8 mouse cellular contexts compared by ENCODE assay signal in genomic region chr11:103697565-103698176, GRCm38 (mm10). TPM values are rescaled to one million over a fixed set of nuclear protein-coding genes. Genes with fewer than 3 reads are reported as not detected.
DNase-seq lines count a peak whose midpoint lies in the region; ATAC-seq lines count a peak whose summit lies in the region.

TSS of gene Gosr2 (minus strand) at chr11:103697898.

- H3K36me3 ChIP-seq in megakaryocyte, embryonic 14.5 days (replicated peaks; ENCODE audit: low read length): peaks cover 27% of the 10 kb centered on the region

- H3K9me3 ChIP-seq in megakaryocyte, embryonic 14.5 days: no peaks in the 10 kb centered on the region

- peaks cover 52% of the 10 kb centered on the region for H3K4me1 ChIP-seq in megakaryocyte, embryonic 14.5 days

- H3K27me3 ChIP-seq in megakaryocyte, embryonic 14.5 days (replicated peaks): peaks cover under 1% of the 10 kb centered on the region

- H3K4me3 ChIP-seq in megakaryocyte, embryonic 14.5 days (replicated peaks): peak within 1 kb of the TSS; percentile 96

- peak; percentile 90 for ATAC-seq in common myeloid progenitor, adult 5-6 weeks (replicated peaks; ENCODE audit: low read depth, poor library complexity, severe bottlenecking)

- peak; percentile 96 for DNase-seq in ZHBTc4 (ENCODE audit: low read depth, low spot score)
- DNase-seq in gastrocnemius, adult 8-10 months (ENCODE audit: low spot score in 2 of 2): peak; percentile 81 to 82
- peak; percentile 81 for DNase-seq in hindlimb bud, embryonic 11.5 days (ENCODE audit: extremely low spot score, low read depth, low spot score)
- DNase-seq in left cerebral cortex, adult 8-10 months (ENCODE audit: low spot score in 2 of 2): peak; percentile 84 to 86
- peak; percentile 91 to 94 for DNase-seq in right cerebral cortex, postnatal 10 days (ENCODE audit: low spot score in 2 of 2)
- peak; percentile 85 for DNase-seq in urinary bladder, postnatal 25 days (ENCODE audit: low spot score)

RNA-seq across cellular contexts. Expression of gene Gosr2, which starts in this region (rescaled TPM):
- total RNA-seq in common myeloid progenitor, adult 5-6 weeks (2017): 35.9 and 42.9 TPM in 2 replicates
- total RNA-seq in gastrocnemius, adult 8-10 months (2022): 10 to 100 TPM; 36.4 to 47.4 (median 42.7) TPM
- 10 to 100 TPM; 65.0 to 72.7 (median 68.9) TPM for total RNA-seq in left cerebral cortex, adult 8-10 months (2022)
- polyA plus RNA-seq in megakaryocyte, embryonic 14.5 days (2012; ENCODE audit: insufficient read depth, low replicate concordance): 4.5 and 7.8 TPM in 2 replicates

Comparison
In these comparisons a context has a peak if more than half of its experiments do, and no peak if none do; other contexts are left out.
1. Peak in every context shown above with its lines: DNase-seq, ATAC-seq and H3K4me3 ChIP-seq.